Mouse (Mus musculus) stomach, postnatal 0 days (tissue): ENCODE measurements around the gene Olfr429. TPM values are rescaled to one million over a fixed set of nuclear protein-coding genes. Genes with fewer than 3 reads are reported as not detected.

Experiments used
- ATAC-seq: fragments of 200-750 bp; cut with Nextera tagmentation; 2 replicates; pipeline ENCODE4 v1.8.0; 2017; ENCODE audit not compliant: low FRiP score, low TSS enrichment
- DNase-seq: peaks from one replicate; pipeline ENCODE4 v3.0.0-alpha.2; 2016; ENCODE audit warnings: low spot score
- H3K27ac ChIP-seq: fragments of 300-500 bp; sonication (generic); replicated peaks from 2 replicates; pipeline ENCODE4 v1.5.1; 2014; ENCODE audit warnings: mild to moderate bottlenecking, control low read depth
- H3K27me3 ChIP-seq: fragments of 300-500 bp; sonication (generic); 2 replicates; pipeline ENCODE4 v1.6.1; 2014; ENCODE audit warnings: low read length; ENCODE audit not compliant: control insufficient read depth, insufficient read depth
- H3K36me3 ChIP-seq: fragments of 300-500 bp; sonication (generic); 2 replicates; pipeline ENCODE4 v1.6.1; 2014; ENCODE audit warnings: low read length, mixed read lengths; ENCODE audit not compliant: control insufficient read depth, insufficient read depth
- H3K4me1 ChIP-seq: fragments of 300-500 bp; sonication (generic); replicated peaks from 2 replicates; pipeline ENCODE4 v1.6.1; 2014; ENCODE audit warnings: antibody characterized with exemption; ENCODE audit not compliant: control insufficient read depth, insufficient read depth
- H3K4me2 ChIP-seq: fragments of 300-500 bp; sonication (generic); replicated peaks from 2 replicates; pipeline ENCODE4 v1.6.1; 2014; ENCODE audit warnings: low read depth, mild to moderate bottlenecking, control low read depth, moderate library complexity
- H3K4me3 ChIP-seq: fragments of 300-500 bp; sonication (generic); 2 replicates; pipeline ENCODE4 v1.5.1; 2014; ENCODE audit warnings: low read depth, low read length, control low read depth
- H3K9ac ChIP-seq: fragments of 300-500 bp; sonication (generic); 2 replicates; pipeline ENCODE4 v1.6.1; 2014; ENCODE audit warnings: mild to moderate bottlenecking, low read length, control low read depth, mixed read lengths
- H3K9me3 ChIP-seq: fragments of 300-500 bp; sonication (generic); 2 replicates; pipeline ENCODE4 v1.6.1; 2016; ENCODE audit warnings: low read length; ENCODE audit not compliant: control insufficient read depth
- CTCF ChIP-seq: IDR thresholded peaks from 2 replicates; pipeline ENCODE4 v1.5.1; 2016; ENCODE audit warnings: antibody characterized with exemption, low read depth, mild to moderate bottlenecking, moderate library complexity
- EP300 ChIP-seq: optimal IDR thresholded peaks from 2 replicates; pipeline ENCODE3; 2016; ENCODE audit warnings: antibody characterized with exemption
- WGBS: fragments of 180-500 bp; shearing (Covaris S2); extraction: QIAGEN DNeasy Blood & Tissue Kit; methylation state at CpG from one replicate; pipeline ENCODE4 v1.1.7; 2014; 5-methylcytosine and 5-hydroxymethylcytosine counted together
- polyA plus RNA-seq: library from polyadenylated mRNA; unstranded; fragments of >200 nt; fragmentation: Nextera tagmentation; extraction: Ambion mirVana; gene quantifications from 2 replicates; pipeline ENCODE4 v1.2.1, GENCODE M21; 2015

Gene Olfr429
- polyA plus RNA-seq, 1 experiment from 2014 or later, result not detected

DNA sequence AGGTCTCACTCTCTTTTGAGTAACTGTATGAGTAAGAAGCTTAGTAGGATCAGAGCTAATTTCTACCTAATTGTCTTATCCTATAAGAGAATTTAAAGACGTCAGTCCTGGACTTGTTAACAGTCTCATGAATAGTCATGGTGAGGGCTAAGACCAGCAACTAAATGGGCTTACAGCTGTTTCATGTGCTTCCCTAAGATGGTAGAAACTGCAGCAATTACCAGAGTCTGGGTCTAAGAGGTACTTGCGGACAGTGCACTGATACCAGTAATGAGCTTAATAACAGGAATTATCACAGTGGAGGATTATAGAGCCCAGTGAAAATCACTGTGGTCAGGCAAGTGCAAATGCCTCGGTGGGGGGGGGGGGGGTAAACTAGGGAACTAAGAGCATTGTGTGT, 47.9 kb downstream of the Olfr429 start:
- Histone ChIP-seq H3K9me3 (no peaks in the 10 kb centered on the region), H3K27ac (no peak overlapping the region), H3K4me3 (no peak overlapping the region), H3K9ac (no peak overlapping the region), H3K36me3 (no peaks in the 10 kb centered on the region), H3K27me3 (no peaks in the 10 kb centered on the region), H3K4me1 (no peaks in the 10 kb centered on the region), H3K4me2 (no peak overlapping the region)
- 71% methylated on average over 3 of the region's 3 CpGs for WGBS
- TF ChIP-seq CTCF (no peak), EP300 (no peak)
- no peak for ATAC-seq
- DNase-seq, result no peak

Other genes starting within 250 kb of the Olfr429 start
- 1.4 TPM in 2 replicates for gene Ifi211, start 171.3 kb upstream of the Olfr429 start, polyA plus RNA-seq
- gene Mndal, start 141.8 kb upstream of the Olfr429 start, polyA plus RNA-seq, result 3.8 and 4.0 TPM in 2 replicates
- 1.6 and 2.0 TPM in 2 replicates for gene Ifi203, start 141.7 kb upstream of the Olfr429 start, polyA plus RNA-seq
- 0.19 and 0.51 TPM in 2 replicates for gene Ifi202b, start 101.6 kb upstream of the Olfr429 start, polyA plus RNA-seq
- 0.33 and 0.50 TPM in 2 replicates for gene Ifi205, start 52.5 kb upstream of the Olfr429 start, polyA plus RNA-seq
- not detected in 2 replicates for gene Olfr433, start 43.6 kb upstream of the Olfr429 start, polyA plus RNA-seq
- not detected in 2 replicates for gene Olfr432, start 35.1 kb upstream of the Olfr429 start, polyA plus RNA-seq
- gene Olfr430, start 17.7 kb upstream of the Olfr429 start, polyA plus RNA-seq, result not detected in 2 replicates
- gene Olfr427, start 12.6 kb downstream of the Olfr429 start, polyA plus RNA-seq, result not detected in 2 replicates
- gene Olfr231, start 36.8 kb downstream of the Olfr429 start, polyA plus RNA-seq, result not detected in 2 replicates
- gene Olfr424, start 47.2 kb downstream of the Olfr429 start, polyA plus RNA-seq, result 0.11 TPM in 1 of 2 replicates, not detected in the other
- gene Olfr420, start 71.3 kb downstream of the Olfr429 start, polyA plus RNA-seq, result not detected in 2 replicates
- 0.02 TPM in 2 replicates for gene Spta1, start 88.4 kb downstream of the Olfr429 start, polyA plus RNA-seq
- gene Olfr419, start 167.7 kb downstream of the Olfr429 start, polyA plus RNA-seq, result not detected in 2 replicates
- not detected in 2 replicates for gene Mptx1, start 246.2 kb downstream of the Olfr429 start, polyA plus RNA-seq